In the genomic region with DNA sequence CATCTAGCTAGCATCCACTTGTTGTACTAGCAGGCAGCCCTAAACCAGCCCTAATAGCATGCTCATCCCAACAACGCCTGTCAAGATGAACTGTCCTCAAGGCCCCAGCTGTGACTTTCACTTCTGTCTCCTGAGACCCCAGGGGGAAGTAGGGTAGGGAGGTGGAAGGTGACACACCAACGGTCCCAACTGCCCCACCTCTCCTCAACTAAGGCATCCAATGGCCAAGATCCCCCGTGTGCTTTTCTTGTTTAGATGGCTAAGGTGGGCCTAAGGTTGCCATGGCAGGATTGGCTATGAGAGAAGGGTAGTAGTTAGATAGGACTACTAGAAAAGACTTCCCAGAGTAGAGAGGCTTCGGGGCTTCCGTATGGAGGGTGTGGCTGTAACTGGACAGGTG, we compare ENCODE assay signal across 10 mouse cellular contexts. TPM values are rescaled to one million over a fixed set of nuclear protein-coding genes. Genes with fewer than 3 reads are reported as not detected.
DNase-seq lines count a peak whose midpoint lies in the region; ATAC-seq and TF ChIP-seq lines count a peak whose summit lies in the region.
"Had no signal": no experiment of that assay in that cellular context is flagged by ENCODE, and none has a peak within 500 bp of the region (broad histone marks: within the 10 kb centered on the region; RNA-seq: fewer than 3 reads in every experiment).

No protein-coding gene starts in this region.

- peak overlapping the region; percentile 81 for H3K4me2 ChIP-seq in heart, embryonic 11.5 days
- H3K4me2 ChIP-seq in CH12.LX (ENCODE audit: insufficient read depth, low read depth, poor library complexity, severe bottlenecking), result peak overlapping the region; percentile 99
- no peak overlapping the region for H3K4me2 ChIP-seq in embryonic facial prominence, embryonic 15.5 days (replicated peaks)
- H3K4me2 ChIP-seq: midbrain, embryonic 12.5 days had no signal

- H3K4me1 ChIP-seq in heart, embryonic 11.5 days (ENCODE audit: control insufficient read depth, insufficient read depth, low read length), result peaks cover 92% of the 10 kb centered on the region
- peaks cover 49 to 81% of the 10 kb centered on the region in 2 experiments for H3K4me1 ChIP-seq in CH12.LX (ENCODE audit: control insufficient read depth in 1 of 2, insufficient read depth in 2 of 2)
- H3K4me1 ChIP-seq in embryonic facial prominence, embryonic 15.5 days, result peaks cover 90% of the 10 kb centered on the region

- peak; percentile 96 for TF ChIP-seq EP300 in CH12.LX (IDR thresholded peaks at IDR 0.05; ENCODE audit: low read length)

- H3K27ac ChIP-seq in heart, embryonic 11.5 days (ENCODE audit: low read depth, low read length), result peak overlapping the region; percentile 100
- peak overlapping the region; percentile 97 for H3K27ac ChIP-seq in CH12.LX (ENCODE audit: insufficient read depth, low read depth)
- H3K27ac ChIP-seq in embryonic facial prominence, embryonic 15.5 days (replicated peaks), result peak overlapping the region; percentile 74; the same call in 1 of the 2 replicates

- H3K4me3 ChIP-seq in heart, embryonic 11.5 days (ENCODE audit: low read depth, low read length), result no peak overlapping the region
- H3K4me3 ChIP-seq in CH12.LX (replicated peaks in 1 of 3; ENCODE audit: low read depth in 2 of 3, low read length in 2 of 3, poor library complexity in 1 of 3), result peak overlapping the region; percentile 1 to 43 (median 28)
- H3K4me3 ChIP-seq in embryonic facial prominence, embryonic 15.5 days (replicated peaks), result no peak overlapping the region
- H3K4me3 ChIP-seq: midbrain, embryonic 12.5 days had no signal

- no peak for DNase-seq in heart, postnatal 25 days (ENCODE audit: low spot score)
- DNase-seq in CH12.LX (ENCODE audit: extremely low read depth), result peak; percentile 94
- DNase-seq in retina, postnatal 1 day, result no peak
- DNase-seq in thymus, postnatal 0 days (ENCODE audit: low spot score), result no peak
- DNase-seq in right cerebral cortex, adult 2 months (ENCODE audit: low spot score in 2 of 2), result no peak
- DNase-seq: layer of hippocampus, adult 9-11 months had no signal

- WGBS in heart, embryonic 11.5 days (ENCODE audit: insufficient replicate concordance), result 81% methylated on average over 5 of the region's 5 CpGs
- 82% methylated on average over 5 of the region's 5 CpGs for WGBS in embryonic facial prominence, embryonic 15.5 days

- intact Hi-C loops in heart, postnatal 25 days (cut with DNase I), result no loop called here

- no peak for ATAC-seq in heart, embryonic 11.5 days (replicated peaks; ENCODE audit: insufficient number of reproducible peaks, low FRiP score, low TSS enrichment)
- ATAC-seq in embryonic facial prominence, embryonic 15.5 days (ENCODE audit: insufficient number of reproducible peaks, low FRiP score, low TSS enrichment, low read depth), result no peak
- ATAC-seq in megakaryocyte progenitor cell, adult 5-6 weeks (replicated peaks; ENCODE audit: poor library complexity), result peak; percentile 29

- no peaks in the 10 kb centered on the region for H3K36me3 ChIP-seq in heart, embryonic 11.5 days (ENCODE audit: control insufficient read depth, insufficient read depth, low read length)
- peaks cover 2 to 37% of the 10 kb centered on the region in 2 experiments for H3K36me3 ChIP-seq in CH12.LX (replicated peaks in 1 of 2; ENCODE audit: control insufficient read depth in 1 of 2, insufficient read depth in 1 of 2, low read length in 1 of 2)
- no peaks in the 10 kb centered on the region for H3K36me3 ChIP-seq in embryonic facial prominence, embryonic 15.5 days
- H3K36me3 ChIP-seq: midbrain, embryonic 12.5 days had no signal

- dilution Hi-C loops in CH12.LX (cut with MboI; ENCODE audit: extremely low pct_ligation_motif_present, extremely low pct_unique_long_range_greater_than_20kb, low sequenced_read_pairs), result no loop called here

- no peak for TF ChIP-seq CTCF in CH12.LX (conservative IDR thresholded peaks at IDR 0.05 in 1 of 2, IDR thresholded peaks at IDR 0.05 in 1 of 2; ENCODE audit: low read depth in 2 of 2, low read length in 2 of 2)

- H3K9me3 ChIP-seq in heart, embryonic 11.5 days (replicated peaks; ENCODE audit: control insufficient read depth, low read length), result no peaks in the 10 kb centered on the region
- no peaks in the 10 kb centered on the region for H3K9me3 ChIP-seq in CH12.LX (replicated peaks; ENCODE audit: low read length)
- no peaks in the 10 kb centered on the region for H3K9me3 ChIP-seq in embryonic facial prominence, embryonic 15.5 days (replicated peaks)
- H3K9me3 ChIP-seq: midbrain, embryonic 12.5 days had no signal

- H3K79me2 ChIP-seq in CH12.LX (replicated peaks; ENCODE audit: control insufficient read depth, extremely low read depth, insufficient read depth, poor library complexity, severe bottlenecking), result peaks cover 94% of the 10 kb centered on the region

- peak overlapping the region; percentile 28; the same call in 1 of the 2 replicates for H3K9ac ChIP-seq in heart, embryonic 11.5 days (ENCODE audit: low read depth, low read length)
- peak overlapping the region; percentile 51; the same call in 1 of the 2 replicates for H3K9ac ChIP-seq in CH12.LX (ENCODE audit: insufficient read depth, low read depth)
- H3K9ac ChIP-seq in embryonic facial prominence, embryonic 15.5 days, result no peak overlapping the region
- H3K9ac ChIP-seq: midbrain, embryonic 12.5 days had no signal

- H3K27me3 ChIP-seq in heart, embryonic 11.5 days (ENCODE audit: control insufficient read depth, insufficient read depth, low read length), result no peaks in the 10 kb centered on the region
- H3K27me3 ChIP-seq in CH12.LX (replicated peaks), result no peaks in the 10 kb centered on the region
- H3K27me3 ChIP-seq in embryonic facial prominence, embryonic 15.5 days, result no peaks in the 10 kb centered on the region
- H3K27me3 ChIP-seq: midbrain, embryonic 12.5 days had no signal

- in situ Hi-C loops in CH12.LX (cut with MboI; ENCODE audit: low pct_ligation_motif_present, low pct_unique_long_range_greater_than_20kb, low sequenced_read_pairs), result no loop called here

- no peak for TF ChIP-seq POLR2A in CH12.LX (IDR thresholded peaks at IDR 0.05; ENCODE audit: low read depth, low read length)

- no peak; the same call in 1 of the 2 replicates for TF ChIP-seq RAD21 in CH12.LX (IDR thresholded peaks at IDR 0.05; ENCODE audit: low read depth, low read length)

TF ChIP-seq in CH12.LX, 34 proteins besides CTCF, POLR2A, EP300 and RAD21 (continues in another document):
- TF ChIP-seq NELFE (IDR thresholded peaks at IDR 0.05; ENCODE audit: low read depth, low read length) (peak; percentile 33), GABPA (IDR thresholded peaks at IDR 0.05; ENCODE audit: insufficient replicate concordance, low read depth, low read length) (no peak), POLR2AphosphoS2 (IDR thresholded peaks at IDR 0.05; ENCODE audit: low read depth, low read length) (no peak), MAX (IDR thresholded peaks at IDR 0.05; ENCODE audit: low read length) (peak; percentile 88), TCF12 (IDR thresholded peaks at IDR 0.05; ENCODE audit: low read depth, low read length) (peak; percentile 99), RCOR1 (conservative IDR thresholded peaks at IDR 0.05; ENCODE audit: low read depth, low read length) (peak; percentile 64; the same call in 1 of the 2 replicates), ZC3H11A (IDR thresholded peaks at IDR 0.05; ENCODE audit: low read depth, low read length) (no peak), ELF1 (IDR thresholded peaks at IDR 0.05; ENCODE audit: low read depth, low read length) (peak; percentile 58), ZMIZ1 (IDR thresholded peaks at IDR 0.05; ENCODE audit: low read depth, low read length) (peak; percentile 52; the same call in 1 of the 2 replicates), CHD1 (IDR thresholded peaks at IDR 0.05; ENCODE audit: low read depth, low read length) (no peak), BHLHE40 (IDR thresholded peaks at IDR 0.05; ENCODE audit: low read depth, low read length) (peak; percentile 82), MEF2A (IDR thresholded peaks at IDR 0.05; ENCODE audit: borderline replicate concordance, low read depth, low read length) (peak; percentile 86), CHD2 (IDR thresholded peaks at IDR 0.05; ENCODE audit: low read length) (peak; percentile 74), UBTF (IDR thresholded peaks at IDR 0.05; ENCODE audit: low read depth, low read length) (no peak), MAFK (IDR thresholded peaks at IDR 0.05; ENCODE audit: insufficient replicate concordance, low read length) (0 out of 2 replicates have a peak, but pooled peaks have one; percentile 31), USF2 (conservative IDR thresholded peaks at IDR 0.05; ENCODE audit: low read depth, low read length) (no peak), ZNF384 (IDR thresholded peaks at IDR 0.05; ENCODE audit: low read depth, low read length) (no peak), ZKSCAN1 (IDR thresholded peaks at IDR 0.05; ENCODE audit: borderline replicate concordance, low read depth, low read length) (no peak), MXI1 (IDR thresholded peaks at IDR 0.05; ENCODE audit: low read depth, low read length) (peak; percentile 92), JUND (conservative IDR thresholded peaks at IDR 0.05; ENCODE audit: low read depth, low read length) (0 out of 2 replicates have a peak, but pooled peaks have one; percentile 34), SIN3A (IDR thresholded peaks at IDR 0.05; ENCODE audit: low read length) (peak; percentile 95), MAZ (IDR thresholded peaks at IDR 0.05; ENCODE audit: low read depth, low read length) (peak; percentile 47; the same call in 1 of the 2 replicates), IRF4 (IDR thresholded peaks at IDR 0.05; ENCODE audit: low read depth, low read length) (peak; percentile 99), MYC (IDR thresholded peaks at IDR 0.05; ENCODE audit: low read depth, low read length) (peak; percentile 79; the same call in 1 of the 2 replicates), SMC3 (IDR thresholded peaks at IDR 0.05; ENCODE audit: low read depth, low read length) (peak; percentile 25; the same call in 1 of the 2 replicates), JUN (IDR thresholded peaks at IDR 0.05; ENCODE audit: insufficient read depth, low read depth, low read length) (no peak), PAX5 (IDR thresholded peaks at IDR 0.05; ENCODE audit: low read length) (no peak)

RNA-seq across cellular contexts. Expression of gene Mef2d, which starts 6.2 kb away (rescaled TPM):
- polyA plus RNA-seq in heart, embryonic 11.5 days (2014; fragmentation: Nextera tagmentation; extraction: Ambion mirVana), result 39.8 and 45.1 TPM in 2 replicates
- total RNA-seq in heart, postnatal 25 days (2021), result 100 to 1,000 TPM; 111 to 122 TPM
- 10.9 and 11.0 TPM in 2 replicates for total RNA-seq in CH12.LX (2012; rRNA removed)
- 4.3 and 4.8 TPM in 2 replicates for total RNA-seq in CH12.LX (2014; rRNA removed)
- 51.2 and 75.8 TPM in 2 replicates for polyA plus RNA-seq in CH12.LX (2012; ENCODE audit: insufficient read length, low read depth)
- 31.0 and 31.1 TPM in 2 replicates for polyA plus RNA-seq in embryonic facial prominence, embryonic 15.5 days (2015; fragmentation: Nextera tagmentation; extraction: Ambion mirVana)
- total RNA-seq in megakaryocyte progenitor cell, adult 5-6 weeks (2015), result 82.5 and 95.7 TPM in 2 replicates
- total RNA-seq in megakaryocyte progenitor cell, adult 5-6 weeks (2017), result 49.6 and 52.8 TPM in 2 replicates
- polyA plus RNA-seq in thymus, postnatal 0 days (2015; fragmentation: Nextera tagmentation; extraction: Ambion mirVana), result 32.0 and 32.2 TPM in 2 replicates

Comparison
In these comparisons a context has a peak if more than half of its experiments do, and no peak if none do; other contexts are left out.
1. H3K4me3 ChIP-seq: peak in CH12.LX (3 of 3); none in heart, embryonic 11.5 days (single experiment) and embryonic facial prominence, embryonic 15.5 days (single experiment).
2. Peak in every context shown above with its lines, with median percentiles within 50 percentile points of each other: H3K27ac ChIP-seq.